Mouse (Mus musculus) layer of hippocampus, postnatal 36 days (tissue): ENCODE data around the gene Lrrn3. TPM values are rescaled to one million over a fixed set of nuclear protein-coding genes. Genes with fewer than 3 reads are reported as not detected.

Experiments
- DNase-seq, 2 experiments: peaks; one replicate each; pipeline ENCODE4 v3.0.0; 2022
- total RNA-seq, 2 experiments: library from RNA; stranded (reverse); gene quantifications; 2 replicates each; pipeline ENCODE4 v1.2.3; 2021

The Lrrn3 gene
- total RNA-seq, 2 experiments from 2014 or later = 68.1 to 69.4 TPM

DNA sequence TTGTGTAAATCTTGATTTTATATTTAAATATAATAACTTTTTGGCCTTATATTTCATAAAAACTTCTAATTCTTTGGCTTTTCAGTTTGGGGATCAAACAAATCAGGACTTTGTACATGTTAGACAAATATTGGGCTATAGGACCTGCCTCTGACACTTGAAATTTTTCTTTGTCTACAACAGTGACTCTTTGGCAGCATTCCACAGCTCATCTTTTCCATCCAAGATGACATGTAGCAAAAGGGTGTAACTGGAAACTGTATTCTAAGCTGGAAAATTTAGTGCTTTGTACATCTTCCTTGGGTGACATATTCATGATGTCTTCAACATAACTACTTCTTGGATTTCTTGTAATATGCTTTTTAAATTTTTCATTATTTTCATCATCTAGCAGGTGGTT lies 57.4 kb downstream of the Lrrn3 start:
- DNase-seq = no peak

DNA sequence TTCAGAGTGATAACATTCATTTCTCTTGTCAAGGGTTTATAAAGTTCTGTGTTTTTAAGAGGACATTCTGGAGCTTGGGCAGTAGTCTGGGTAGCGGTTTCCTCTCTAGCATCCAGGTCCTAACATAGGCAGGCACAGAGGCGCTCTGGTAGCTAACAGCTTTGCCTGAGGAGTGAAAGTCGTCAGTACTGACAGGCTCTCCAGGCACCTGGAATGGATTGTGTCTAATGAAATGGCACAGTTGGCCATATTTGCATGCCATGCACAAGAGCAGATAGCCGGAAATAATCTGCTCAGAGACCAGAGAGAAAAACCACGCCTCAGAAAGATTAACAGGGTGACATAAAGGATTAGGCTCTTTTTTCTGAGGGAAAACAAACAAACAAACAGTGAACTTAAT lies 58.8 kb downstream of the Lrrn3 start:
- no peak for DNase-seq

DNA sequence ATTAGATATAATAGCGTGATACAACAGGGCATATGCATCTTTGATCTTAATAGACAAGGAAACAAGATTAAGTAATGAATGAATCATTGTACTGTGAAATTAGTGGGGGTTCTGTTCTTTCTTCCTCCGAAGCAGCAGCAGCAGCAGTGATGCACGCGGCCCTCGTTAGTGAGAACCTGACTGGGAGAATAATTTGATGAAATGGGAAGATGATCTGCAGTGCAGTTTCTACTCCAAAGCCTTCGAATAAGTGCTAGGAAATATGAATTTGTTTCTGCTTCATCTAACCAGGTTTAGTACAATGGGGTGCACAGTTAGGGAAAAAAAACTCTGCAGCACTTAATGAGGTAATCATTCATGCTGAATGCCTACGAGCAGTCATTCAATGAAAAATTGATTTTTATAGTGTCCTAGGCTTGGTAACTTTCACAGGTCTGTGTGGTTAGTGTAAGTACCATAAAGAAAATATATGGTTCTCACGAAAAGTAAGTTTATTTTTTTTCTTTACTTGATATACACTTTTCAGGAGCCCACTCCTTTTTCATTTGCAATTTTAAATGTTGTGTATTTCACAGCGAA lies 61.0 kb downstream of the Lrrn3 start:
- no peak for DNase-seq

DNA sequence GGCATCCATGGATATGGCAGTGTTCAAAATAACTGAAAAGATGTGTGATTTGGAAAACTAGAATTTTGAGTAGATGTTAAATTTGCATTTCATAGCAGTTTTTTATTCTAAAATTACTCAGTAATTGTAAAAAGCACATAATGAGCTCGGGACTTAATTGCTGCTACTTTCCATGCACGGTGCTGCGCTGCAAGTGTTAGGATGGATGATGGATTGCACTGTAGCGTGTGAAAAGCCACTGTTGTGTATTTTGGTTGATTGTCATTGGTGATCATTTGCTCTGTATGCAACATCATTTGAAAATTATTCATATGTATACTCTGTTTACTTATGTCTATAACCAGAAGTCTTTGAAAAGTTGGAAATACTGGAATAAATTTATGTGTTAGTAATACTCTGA lies 68.3 kb downstream of the Lrrn3 start:
- DNase-seq = no peak

DNA sequence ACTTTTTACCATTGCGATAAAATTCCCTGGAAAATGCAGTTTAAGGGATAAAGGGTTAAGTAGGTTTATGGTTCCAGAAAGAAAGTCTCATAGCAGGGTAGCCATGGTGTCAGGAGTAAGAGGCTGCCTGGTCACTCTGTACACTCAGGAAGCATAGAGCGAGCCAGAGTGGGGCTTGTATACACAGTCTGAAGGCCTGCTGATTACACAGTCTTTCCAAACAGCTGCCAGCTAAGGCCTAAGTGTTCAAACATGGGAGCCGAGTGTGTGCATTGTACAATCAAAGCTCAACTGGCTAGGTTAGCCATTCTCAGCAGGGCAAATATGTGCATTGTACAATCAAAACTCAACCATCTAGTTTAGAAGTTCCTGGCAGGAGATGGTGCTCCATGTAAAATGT lies 69.1 kb downstream of the Lrrn3 start:
- DNase-seq = no peak

DNA sequence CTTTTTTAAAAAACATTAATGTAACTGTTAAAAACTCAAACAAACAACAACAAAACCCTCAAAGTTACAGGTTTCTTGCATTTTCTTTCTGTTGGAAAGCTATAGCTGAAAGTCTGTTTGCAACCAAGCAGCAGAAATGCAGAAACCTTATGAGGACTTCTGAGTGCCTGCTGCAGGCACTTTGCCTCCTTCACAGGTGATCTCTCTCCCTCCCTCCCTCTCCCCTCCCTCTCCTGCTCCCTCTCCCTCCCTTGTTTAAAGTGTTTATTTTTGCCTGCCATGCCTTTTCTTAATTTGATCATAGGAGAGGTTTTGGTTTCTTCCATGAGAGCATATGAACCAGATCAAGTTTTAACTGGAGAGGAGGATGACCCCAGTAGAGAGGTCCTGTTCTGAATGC lies 69.6 kb downstream of the Lrrn3 start:
- no peak for DNase-seq

DNA sequence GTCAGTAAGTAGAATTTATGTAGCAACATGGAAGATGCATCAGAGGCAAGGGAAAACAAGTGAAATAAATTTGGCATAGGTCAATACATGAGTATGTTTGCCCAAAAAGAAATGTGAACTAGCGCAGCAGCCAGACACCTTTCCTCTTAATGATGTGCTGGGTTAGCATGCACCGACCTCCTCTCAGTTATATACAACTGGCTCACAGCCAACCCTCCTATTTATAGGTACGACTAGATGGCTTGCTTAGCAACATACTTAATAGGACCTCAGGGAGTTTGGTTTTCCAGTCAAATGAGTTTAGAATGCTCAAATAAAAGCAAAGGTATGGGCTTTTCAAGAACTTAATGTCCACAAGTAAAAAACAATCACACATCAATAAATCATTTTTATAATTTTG lies 76.8 kb downstream of the Lrrn3 start:
- no peak for DNase-seq

DNA sequence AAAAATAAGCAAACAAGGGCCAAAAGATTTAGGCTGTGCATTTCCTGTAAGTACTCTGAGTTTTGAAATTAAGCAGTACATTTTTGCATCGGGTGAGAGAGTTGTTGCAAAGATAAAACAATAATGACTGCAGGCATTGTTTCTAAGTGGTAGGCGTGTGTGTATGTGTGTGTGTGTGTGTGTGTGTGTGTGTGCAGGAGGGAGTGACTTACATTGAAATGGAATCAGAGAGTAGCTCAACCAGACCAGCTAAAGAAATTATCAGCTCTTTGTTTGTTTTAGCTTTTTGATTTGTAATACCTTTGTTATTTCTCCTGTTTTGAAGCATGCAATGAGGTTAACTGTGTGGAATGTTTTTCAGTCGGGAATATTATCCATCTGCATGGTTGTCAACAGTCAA lies 84.3 kb downstream of the Lrrn3 start:
- no peak for DNase-seq
